Mouse (Mus musculus): ENCODE data around the gene Olfm2.

DNA sequence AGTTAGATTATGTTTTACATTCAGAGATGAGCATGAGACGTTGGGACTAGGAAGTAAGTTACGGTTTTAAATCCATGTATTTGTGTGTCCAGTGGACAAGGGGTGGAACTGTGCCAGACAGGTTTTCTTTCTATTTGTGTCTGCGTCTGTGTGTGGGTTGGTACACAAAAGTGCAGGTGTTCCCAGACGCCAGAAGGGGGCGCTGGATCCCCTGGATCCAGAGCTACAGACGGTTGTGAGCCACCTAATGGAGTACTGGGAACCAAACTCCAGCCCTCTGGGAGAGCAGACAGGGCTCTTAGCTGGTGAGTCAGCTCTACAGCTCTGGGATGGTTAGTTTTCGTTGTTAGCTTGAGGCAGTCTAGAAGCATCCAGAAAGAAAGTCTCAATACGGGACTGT is 41.8 kb upstream of the Olfm2 start:
- TF ChIP-seq CTCF (IDR thresholded peaks at IDR 0.05; ENCODE audit: extremely low read depth, insufficient read depth, low read length) (no peak), POLR2A (IDR thresholded peaks at IDR 0.05; ENCODE audit: extremely low read depth, insufficient read depth, low read length) (no peak)

Data from cortical plate, adult 2 months (tissue).